Mouse (Mus musculus) heart, adult 2 months (tissue): ENCODE measurements around the gene Stkld1.

Experiments
- CTCF ChIP-seq: fragments of 200-600 bp; IDR thresholded peaks from 2 replicates; pipeline ENCODE4 v1.8.1; 2022; ENCODE audit warnings: antibody characterized with exemption, mild to moderate bottlenecking, moderate library complexity
- EP300 ChIP-seq: fragments of 200-500 bp; IDR thresholded peaks from 2 replicates; pipeline ENCODE4 v1.6.1; 2011; ENCODE audit warnings: low read depth, low read length, control low read depth; ENCODE audit not compliant: insufficient read depth
- POLR2A ChIP-seq: fragments of 200-500 bp; IDR thresholded peaks from 2 replicates; pipeline ENCODE4 v1.6.1; 2011; ENCODE audit warnings: mild to moderate bottlenecking, low read depth, low read length, control low read depth; ENCODE audit not compliant: insufficient read depth

DNA sequence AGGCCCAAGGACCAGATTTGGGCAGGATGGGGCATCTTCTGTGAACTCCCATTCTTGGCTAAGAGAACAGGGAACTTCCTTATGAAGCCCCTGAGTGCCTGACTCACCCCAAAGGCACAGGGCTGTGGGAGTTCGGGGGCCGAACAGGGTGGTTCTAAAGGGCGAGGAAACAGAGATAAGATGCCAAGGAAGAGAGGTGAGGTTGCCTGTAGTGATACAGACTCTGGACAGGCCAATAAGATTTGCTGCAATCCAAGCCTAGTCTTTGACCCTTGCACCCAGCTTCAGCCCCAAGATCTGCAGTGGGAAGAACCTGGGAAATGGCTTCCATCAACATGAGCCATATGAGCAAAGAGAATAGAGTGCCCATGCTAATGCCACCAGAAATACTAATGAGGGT, 9.4 kb downstream of the Stkld1 start:
- TF ChIP-seq POLR2A, result no peak
- no peak for TF ChIP-seq CTCF
- no peak for TF ChIP-seq EP300
